ENCODE assay signal across 15 mouse cellular contexts in the genomic region with DNA sequence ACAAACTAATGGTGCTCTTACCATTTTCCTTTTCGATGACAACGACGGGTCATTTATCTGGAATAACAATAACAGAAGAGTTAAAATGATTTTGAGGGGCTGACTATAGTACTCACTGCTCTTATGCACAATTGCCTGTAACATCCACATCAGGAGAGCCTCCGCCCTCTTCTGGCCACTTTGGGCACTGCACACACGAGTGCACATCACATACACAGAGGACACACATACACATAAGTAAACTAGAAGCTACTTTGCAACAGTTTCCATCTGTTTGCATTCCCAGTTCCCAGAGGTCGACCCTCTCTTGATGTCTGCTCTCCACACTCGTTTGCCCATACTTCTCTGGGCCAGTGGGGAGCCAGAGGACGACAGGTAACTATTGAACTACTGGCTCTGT. TPM values are rescaled to one million over a fixed set of nuclear protein-coding genes. Genes with fewer than 3 reads are reported as not detected.
DNase-seq lines count a peak whose midpoint lies in the region; TF ChIP-seq lines count a peak whose summit lies in the region.
"Had no signal": no experiment of that assay in that cellular context is flagged by ENCODE, and none has a peak within 500 bp of the region (broad histone marks: within the 10 kb centered on the region; RNA-seq: fewer than 3 reads in every experiment).

No protein-coding gene starts in this region.

- H3K27ac ChIP-seq in layer of hippocampus, adult 2 months = no peak overlapping the region
- H3K27ac ChIP-seq: liver, embryonic 13.5 days; stomach, embryonic 15.5 days had no signal

- DNase-seq in layer of hippocampus, adult 2 months (ENCODE audit: low spot score in 2 of 2) = no peak
- DNase-seq in layer of hippocampus, adult 18-20 months (ENCODE audit: low spot score in 2 of 2) = no peak
- DNase-seq in 3T3-L1 (ENCODE audit: low read depth, low spot score) (peak; percentile 31), A20 (ENCODE audit: low read depth, low spot score) (peak; percentile 31), ZHBTc4 (ENCODE audit: low read depth, low spot score) (peak; percentile 80)
- no peak for DNase-seq in urinary bladder, postnatal 10 days (ENCODE audit: low spot score)
- DNase-seq in right cerebral cortex, postnatal 10 days (ENCODE audit: low spot score in 2 of 2) = no peak
- DNase-seq in frontal cortex, postnatal 14 days (ENCODE audit: low spot score in 2 of 2) = no peak
- DNase-seq: adrenal gland, postnatal 14 days; embryo, embryonic 11 days; heart, postnatal 14 days; liver, embryonic 13.5 days had no signal

- TF ChIP-seq CTCF in layer of hippocampus, adult 2 months (conservative IDR thresholded peaks at IDR 0.05) = peak; percentile 54

- no peak overlapping the region for H3K4me3 ChIP-seq in layer of hippocampus, adult 2 months
- H3K4me3 ChIP-seq: liver, embryonic 13.5 days; stomach, embryonic 15.5 days had no signal

RNA-seq across cellular contexts. Expression of a gene that starts 9.0 kb away (rescaled TPM):
- 1 to 10 TPM; 1.3 to 1.6 TPM for total RNA-seq in layer of hippocampus, adult 2 months (2021)
- total RNA-seq in layer of hippocampus, adult 18-20 months (2021) = 1 to 10 TPM; 1.3 to 1.8 TPM

RNA-seq across cellular contexts. Expression of a gene that starts 43.0 kb away (rescaled TPM):
- 10 to 100 TPM; 90.7 to 91.6 TPM for total RNA-seq in layer of hippocampus, adult 2 months (2021)
- 10 to 100 TPM; 82.6 to 88.7 TPM for total RNA-seq in layer of hippocampus, adult 18-20 months (2021)

RNA-seq across cellular contexts. Expression of a gene that starts 43.1 kb away (rescaled TPM):
- total RNA-seq in layer of hippocampus, adult 2 months (2021) = 10 to 100 TPM; 13.5 to 15.6 TPM
- total RNA-seq in layer of hippocampus, adult 18-20 months (2021) = 10 to 100 TPM; 13.0 to 14.8 TPM

RNA-seq across cellular contexts. Expression of a gene that starts 43.6 kb away (rescaled TPM):
- total RNA-seq in layer of hippocampus, adult 2 months (2021) = 10 to 100 TPM; 14.4 to 20.7 TPM
- total RNA-seq in layer of hippocampus, adult 18-20 months (2021) = 10 to 100 TPM; 21.9 to 24.9 TPM

RNA-seq across cellular contexts. Expression of a gene that starts 55.2 kb away (rescaled TPM):
- 10 to 100 TPM; 10.6 to 13.0 TPM for total RNA-seq in layer of hippocampus, adult 2 months (2021)
- 10 to 100 TPM; 11.2 to 12.3 TPM for total RNA-seq in layer of hippocampus, adult 18-20 months (2021)
- total RNA-seq: granulocyte monocyte progenitor cell, adult 5-6 weeks; megakaryocyte, adult 5-6 weeks had no signal

Comparison
In these comparisons a context has a peak if more than half of its experiments do, and no peak if none do; other contexts are left out.
1. DNase-seq: peak in 3T3-L1 (single experiment), A20 (single experiment) and ZHBTc4 (single experiment); none in layer of hippocampus, adult 2 months (0 of 2), layer of hippocampus, adult 18-20 months (0 of 2), urinary bladder, postnatal 10 days (single experiment), right cerebral cortex, postnatal 10 days (0 of 2) and frontal cortex, postnatal 14 days (0 of 2).